Mouse (Mus musculus): ENCODE data around the gene Klra2. TPM values are rescaled to one million over a fixed set of nuclear protein-coding genes. Genes with fewer than 3 reads are reported as not detected.

Klra2 gene
- total RNA-seq, 1 experiment, result not detected

DNA sequence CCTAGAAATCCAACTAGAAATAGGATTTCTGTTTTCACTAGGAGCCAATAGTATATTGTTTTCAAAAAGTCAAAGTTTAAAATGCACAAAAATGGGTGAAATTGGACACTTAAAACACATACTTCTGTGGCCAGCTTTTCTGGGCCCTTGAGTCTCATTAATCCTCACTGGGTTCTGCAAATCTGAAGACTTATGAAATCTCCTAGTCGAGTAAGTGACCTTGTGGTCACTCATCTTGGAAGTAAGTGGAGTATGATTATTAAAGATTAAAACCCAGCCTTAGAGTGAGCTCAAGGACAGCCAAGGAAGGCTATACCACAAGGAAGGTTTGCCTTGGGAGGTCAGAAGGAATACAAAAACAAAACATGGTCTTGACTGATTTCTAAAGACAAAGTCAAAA is 23.1 kb upstream of the Klra2 start:
- in situ Hi-C loops (cut with MboI; ENCODE audit: low sequenced_read_pairs in 2 of 2, unreplicated experiment in 2 of 2), result no loop called here
- Histone ChIP-seq H3K27ac (ENCODE audit: insufficient read depth, low read depth, low read length, poor library complexity, severe bottlenecking) (no peak overlapping the region), H3K4me1 (ENCODE audit: control insufficient read depth in 2 of 2, insufficient read depth in 2 of 2, low read length in 2 of 2, poor library complexity in 1 of 2) (no peaks in the 10 kb centered on the region), H3K4me3 (ENCODE audit: insufficient read depth in 1 of 2, low read depth in 1 of 2, low read length in 2 of 2, poor library complexity in 1 of 2, severe bottlenecking in 1 of 2) (no peak overlapping the region), H3K36me3 (ENCODE audit: control insufficient read depth, insufficient read depth, low read length, poor library complexity, severe bottlenecking) (no peaks in the 10 kb centered on the region), H3K9me3 (ENCODE audit: control insufficient read depth, insufficient read depth, low read depth, low read length) (no peaks in the 10 kb centered on the region), H3K9ac (ENCODE audit: insufficient read depth, low read depth, low read length, poor library complexity, severe bottlenecking) (no peak overlapping the region)
- no peak for TF ChIP-seq ZNF384 (IDR thresholded peaks at IDR 0.05; ENCODE audit: low read depth, low read length)
- no peak for TF ChIP-seq ZC3H11A (IDR thresholded peaks at IDR 0.05; ENCODE audit: borderline replicate concordance, low read depth, low read length)
- no peak for TF ChIP-seq CHD2 (IDR thresholded peaks at IDR 0.05; ENCODE audit: low read depth, low read length)
- no peak for TF ChIP-seq HCFC1 (IDR thresholded peaks at IDR 0.05; ENCODE audit: borderline replicate concordance, insufficient read depth, low read length)
- no peak for TF ChIP-seq MAFK (IDR thresholded peaks at IDR 0.05; ENCODE audit: insufficient read depth, low read depth, low read length)
- no peak for DNase-seq (ENCODE audit: low read depth, low spot score)

DNA sequence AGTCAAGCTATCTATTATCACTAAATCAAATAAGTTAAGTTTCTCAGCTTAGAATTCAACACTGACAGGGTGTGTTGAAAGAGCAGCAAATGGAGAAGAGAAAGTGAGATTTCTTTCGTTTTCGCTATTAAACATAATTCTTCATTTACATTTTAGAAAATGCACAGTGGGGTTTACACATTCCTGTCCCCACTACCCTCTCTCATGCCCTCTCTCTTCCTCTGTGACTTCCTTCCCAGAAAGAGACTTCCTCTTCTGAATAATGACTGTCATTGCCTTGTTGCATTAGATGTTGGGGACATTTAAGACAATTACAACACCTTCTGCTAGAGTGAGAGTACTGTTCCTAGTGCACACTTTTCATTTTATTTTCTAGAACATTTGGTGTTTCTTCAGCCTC is 22.4 kb upstream of the Klra2 start:
- no peak for DNase-seq (ENCODE audit: low read depth, low spot score)
- no peak overlapping the region for H3K9ac ChIP-seq (ENCODE audit: insufficient read depth, low read depth, low read length, poor library complexity, severe bottlenecking)
- H3K9me3 ChIP-seq (ENCODE audit: control insufficient read depth, insufficient read depth, low read depth, low read length), result no peaks in the 10 kb centered on the region
- no peak overlapping the region for H3K27ac ChIP-seq (ENCODE audit: insufficient read depth, low read depth, low read length, poor library complexity, severe bottlenecking)
- TF ChIP-seq MAFK (IDR thresholded peaks at IDR 0.05; ENCODE audit: insufficient read depth, low read depth, low read length), result no peak
- TF ChIP-seq HCFC1 (IDR thresholded peaks at IDR 0.05; ENCODE audit: borderline replicate concordance, insufficient read depth, low read length), result no peak
- TF ChIP-seq ZC3H11A (IDR thresholded peaks at IDR 0.05; ENCODE audit: borderline replicate concordance, low read depth, low read length), result no peak
- TF ChIP-seq ZNF384 (IDR thresholded peaks at IDR 0.05; ENCODE audit: low read depth, low read length), result no peak
- no peak for TF ChIP-seq CHD2 (IDR thresholded peaks at IDR 0.05; ENCODE audit: low read depth, low read length)
- no peaks in the 10 kb centered on the region for H3K36me3 ChIP-seq (ENCODE audit: control insufficient read depth, insufficient read depth, low read length, poor library complexity, severe bottlenecking)
- no peak overlapping the region for H3K4me3 ChIP-seq (ENCODE audit: insufficient read depth in 1 of 2, low read depth in 1 of 2, low read length in 2 of 2, poor library complexity in 1 of 2, severe bottlenecking in 1 of 2)
- in situ Hi-C loops (cut with MboI; ENCODE audit: low sequenced_read_pairs in 2 of 2, unreplicated experiment in 2 of 2), result no loop called here
- H3K4me1 ChIP-seq (ENCODE audit: control insufficient read depth in 2 of 2, insufficient read depth in 2 of 2, low read length in 2 of 2, poor library complexity in 1 of 2), result no peaks in the 10 kb centered on the region

DNA sequence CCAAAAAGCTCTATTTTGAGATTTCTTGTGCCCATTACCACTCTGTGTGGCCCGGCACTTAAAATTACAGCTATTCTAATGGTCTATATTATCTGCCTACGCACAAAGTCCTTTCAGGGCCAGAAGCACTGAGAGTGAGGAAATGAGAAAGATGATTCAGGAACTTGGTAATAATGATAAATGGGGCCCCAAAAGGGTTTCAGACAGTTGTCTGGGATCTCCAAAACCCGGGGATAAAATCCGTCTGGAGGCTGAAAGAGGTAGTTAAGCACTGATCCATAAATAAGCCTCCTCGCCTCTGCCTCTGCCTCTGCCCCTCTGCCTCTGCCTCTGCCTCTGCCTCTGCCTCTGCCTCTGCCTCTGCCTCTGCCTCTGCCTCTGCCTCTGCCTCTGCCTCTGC is 17.0 kb upstream of the Klra2 start:
- no peak for DNase-seq (ENCODE audit: low read depth, low spot score)
- in situ Hi-C loops (cut with MboI; ENCODE audit: low sequenced_read_pairs in 2 of 2, unreplicated experiment in 2 of 2), result no loop called here
- TF ChIP-seq MAFK (IDR thresholded peaks at IDR 0.05; ENCODE audit: insufficient read depth, low read depth, low read length) (no peak), ZNF384 (IDR thresholded peaks at IDR 0.05; ENCODE audit: low read depth, low read length) (no peak), CHD2 (IDR thresholded peaks at IDR 0.05; ENCODE audit: low read depth, low read length) (no peak), HCFC1 (IDR thresholded peaks at IDR 0.05; ENCODE audit: borderline replicate concordance, insufficient read depth, low read length) (no peak), ZC3H11A (IDR thresholded peaks at IDR 0.05; ENCODE audit: borderline replicate concordance, low read depth, low read length) (no peak)

DNA sequence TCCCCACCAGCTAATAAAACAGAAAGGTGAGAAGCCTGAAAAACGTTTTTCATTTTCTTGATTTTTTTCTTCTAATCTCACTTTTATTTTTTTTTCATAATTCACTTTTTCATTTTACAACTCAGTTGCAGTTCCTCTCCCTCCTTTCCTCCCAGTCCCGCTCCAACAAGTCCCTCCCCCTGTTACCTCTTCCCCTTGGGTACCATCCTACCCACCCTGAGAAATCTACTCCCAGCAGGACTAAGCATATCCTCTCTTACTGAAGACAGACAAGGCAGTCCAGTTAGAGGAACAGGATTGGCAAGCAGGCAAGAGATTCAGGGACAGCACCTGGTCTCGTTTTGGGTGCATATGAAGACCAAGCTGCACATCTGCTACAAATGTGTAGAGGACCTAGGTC is 15.6 kb upstream of the Klra2 start:
- no peaks in the 10 kb centered on the region for H3K9me3 ChIP-seq (ENCODE audit: control insufficient read depth, insufficient read depth, low read depth, low read length)
- no peaks in the 10 kb centered on the region for H3K36me3 ChIP-seq (ENCODE audit: control insufficient read depth, insufficient read depth, low read length, poor library complexity, severe bottlenecking)
- H3K4me3 ChIP-seq (ENCODE audit: insufficient read depth in 1 of 2, low read depth in 1 of 2, low read length in 2 of 2, poor library complexity in 1 of 2, severe bottlenecking in 1 of 2), result no peak overlapping the region
- H3K27ac ChIP-seq (ENCODE audit: insufficient read depth, low read depth, low read length, poor library complexity, severe bottlenecking), result no peak overlapping the region
- no peak overlapping the region for H3K9ac ChIP-seq (ENCODE audit: insufficient read depth, low read depth, low read length, poor library complexity, severe bottlenecking)
- in situ Hi-C loops (cut with MboI; ENCODE audit: low sequenced_read_pairs in 2 of 2, unreplicated experiment in 2 of 2), result no loop called here
- TF ChIP-seq ZC3H11A (IDR thresholded peaks at IDR 0.05; ENCODE audit: borderline replicate concordance, low read depth, low read length) (no peak), CHD2 (IDR thresholded peaks at IDR 0.05; ENCODE audit: low read depth, low read length) (no peak), MAFK (IDR thresholded peaks at IDR 0.05; ENCODE audit: insufficient read depth, low read depth, low read length) (no peak), HCFC1 (IDR thresholded peaks at IDR 0.05; ENCODE audit: borderline replicate concordance, insufficient read depth, low read length) (no peak), ZNF384 (IDR thresholded peaks at IDR 0.05; ENCODE audit: low read depth, low read length) (no peak)
- no peaks in the 10 kb centered on the region for H3K4me1 ChIP-seq (ENCODE audit: control insufficient read depth in 2 of 2, insufficient read depth in 2 of 2, low read length in 2 of 2, poor library complexity in 1 of 2)
- DNase-seq (ENCODE audit: low read depth, low spot score), result no peak

More for the DNA sequence above, 17.0 kb upstream of the Klra2 start:
- Histone ChIP-seq H3K36me3 (ENCODE audit: control insufficient read depth, insufficient read depth, low read length, poor library complexity, severe bottlenecking) (no peaks in the 10 kb centered on the region), H3K27ac (ENCODE audit: insufficient read depth, low read depth, low read length, poor library complexity, severe bottlenecking) (no peak overlapping the region), H3K4me3 (ENCODE audit: insufficient read depth in 1 of 2, low read depth in 1 of 2, low read length in 2 of 2, poor library complexity in 1 of 2, severe bottlenecking in 1 of 2) (no peak overlapping the region), H3K4me1 (ENCODE audit: control insufficient read depth in 2 of 2, insufficient read depth in 2 of 2, low read length in 2 of 2, poor library complexity in 1 of 2) (no peaks in the 10 kb centered on the region), H3K9me3 (ENCODE audit: control insufficient read depth, insufficient read depth, low read depth, low read length) (no peaks in the 10 kb centered on the region), H3K9ac (ENCODE audit: insufficient read depth, low read depth, low read length, poor library complexity, severe bottlenecking) (no peak overlapping the region)

DNA sequence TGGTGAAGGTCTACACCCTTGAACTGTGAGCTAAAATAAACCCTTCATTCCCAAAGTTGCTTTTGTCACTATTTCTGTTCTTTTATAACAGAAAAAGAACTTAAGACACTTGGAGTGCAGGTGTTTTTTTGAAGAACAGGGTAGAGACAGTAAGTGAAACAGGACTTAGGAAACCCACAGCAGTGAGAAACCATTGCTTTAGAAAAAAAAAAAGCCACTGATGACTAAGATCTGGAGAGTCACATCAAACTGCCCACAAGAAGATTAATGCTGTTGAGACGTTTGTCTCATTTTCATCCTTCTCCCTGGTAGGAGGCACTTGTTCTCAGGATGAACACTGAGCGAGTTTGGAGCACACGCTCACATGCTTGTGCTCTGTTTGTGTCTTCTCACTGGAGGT is 14.8 kb upstream of the Klra2 start:
- no peak for DNase-seq (ENCODE audit: low read depth, low spot score)
- H3K9ac ChIP-seq (ENCODE audit: insufficient read depth, low read depth, low read length, poor library complexity, severe bottlenecking), result no peak overlapping the region
- no peak overlapping the region for H3K27ac ChIP-seq (ENCODE audit: insufficient read depth, low read depth, low read length, poor library complexity, severe bottlenecking)
- no peaks in the 10 kb centered on the region for H3K4me1 ChIP-seq (ENCODE audit: control insufficient read depth in 2 of 2, insufficient read depth in 2 of 2, low read length in 2 of 2, poor library complexity in 1 of 2)
- H3K36me3 ChIP-seq (ENCODE audit: control insufficient read depth, insufficient read depth, low read length, poor library complexity, severe bottlenecking), result no peaks in the 10 kb centered on the region
- in situ Hi-C loops (cut with MboI; ENCODE audit: low sequenced_read_pairs in 2 of 2, unreplicated experiment in 2 of 2), result no loop called here
- H3K4me3 ChIP-seq (ENCODE audit: insufficient read depth in 1 of 2, low read depth in 1 of 2, low read length in 2 of 2, poor library complexity in 1 of 2, severe bottlenecking in 1 of 2), result no peak overlapping the region
- H3K9me3 ChIP-seq (ENCODE audit: control insufficient read depth, insufficient read depth, low read depth, low read length), result no peaks in the 10 kb centered on the region
- no peak for TF ChIP-seq ZC3H11A (IDR thresholded peaks at IDR 0.05; ENCODE audit: borderline replicate concordance, low read depth, low read length)
- no peak for TF ChIP-seq CHD2 (IDR thresholded peaks at IDR 0.05; ENCODE audit: low read depth, low read length)
- TF ChIP-seq ZNF384 (IDR thresholded peaks at IDR 0.05; ENCODE audit: low read depth, low read length), result no peak
- TF ChIP-seq HCFC1 (IDR thresholded peaks at IDR 0.05; ENCODE audit: borderline replicate concordance, insufficient read depth, low read length), result no peak
- TF ChIP-seq MAFK (IDR thresholded peaks at IDR 0.05; ENCODE audit: insufficient read depth, low read depth, low read length), result no peak

Data from ES-E14 (cell line).